Mouse (Mus musculus): Measurements from ENCODE around the gene Ccpg1. TPM values are rescaled to one million over a fixed set of nuclear protein-coding genes. Genes with fewer than 3 reads are reported as not detected.

The Ccpg1 gene
- 14.4 and 26.5 TPM in 2 replicates for polyA plus RNA-seq (2012; rRNA removed)

DNA sequence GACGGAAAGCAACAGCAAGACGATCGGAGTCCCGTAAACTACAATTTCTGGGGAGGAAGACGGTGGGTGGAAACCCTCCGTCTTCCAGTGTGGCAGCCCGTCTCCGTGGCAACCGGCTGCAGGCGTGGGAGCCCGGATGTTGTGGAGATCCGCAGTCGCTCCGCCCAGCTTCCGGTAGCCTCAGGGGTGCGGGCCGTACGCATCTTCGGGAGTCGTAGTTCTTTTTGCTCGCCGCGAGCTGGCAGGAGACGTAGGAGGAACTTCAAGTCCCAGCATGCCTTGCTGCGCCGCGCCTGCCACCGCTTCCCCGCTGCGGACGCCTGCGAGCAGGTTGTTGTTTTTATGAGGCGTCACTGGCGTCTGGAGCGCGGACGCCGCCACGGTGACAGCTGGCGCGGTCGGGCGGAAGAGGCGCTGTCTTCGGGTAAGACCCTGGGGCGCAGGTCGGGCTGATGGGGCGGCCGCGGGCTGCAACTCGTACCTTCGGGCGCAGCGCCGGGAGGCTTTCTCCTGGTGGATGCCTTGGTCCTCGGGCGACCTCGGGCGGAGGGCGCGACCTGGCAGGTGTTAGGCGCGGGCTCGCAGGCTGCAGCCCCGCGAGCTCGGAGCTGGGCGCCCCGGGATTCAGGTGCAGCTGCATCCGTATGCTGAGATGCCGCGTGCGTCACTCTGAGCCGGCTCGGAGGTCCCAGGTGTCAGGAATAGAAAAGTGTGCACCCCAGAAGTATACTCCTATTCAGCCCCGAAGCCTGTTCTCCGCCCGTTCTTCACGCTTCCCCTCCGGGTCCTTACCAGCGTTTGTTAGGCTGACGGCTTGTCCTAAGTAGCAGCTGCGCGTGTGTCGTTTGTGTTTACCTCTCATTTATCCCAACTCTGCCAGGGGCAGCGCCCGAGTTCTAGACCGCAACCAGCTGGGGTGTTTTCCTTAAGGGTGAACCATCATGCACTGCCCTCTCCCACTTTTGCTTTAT lies at the start of gene Ccpg1, which contains the start of gene Ccpg1os:
TSS of gene Ccpg1 (plus strand) at position 180 of the 971 bp plus-strand sequence.
TSS of gene Ccpg1os (minus strand) at position 133 of the 971 bp plus-strand sequence.
- DNase-seq (ENCODE audit: low read depth) = peak; percentile 100
- TF ChIP-seq POLR2A (IDR thresholded peaks at IDR 0.05; ENCODE audit: borderline replicate concordance, extremely low read depth, insufficient read depth, insufficient read length, poor library complexity, severe bottlenecking) = peak; percentile 40; the same call in 1 of the 2 replicates
- no peak for TF ChIP-seq CTCF (IDR thresholded peaks at IDR 0.05; ENCODE audit: borderline replicate concordance, extremely low read depth, insufficient read depth, insufficient read length)

DNA sequence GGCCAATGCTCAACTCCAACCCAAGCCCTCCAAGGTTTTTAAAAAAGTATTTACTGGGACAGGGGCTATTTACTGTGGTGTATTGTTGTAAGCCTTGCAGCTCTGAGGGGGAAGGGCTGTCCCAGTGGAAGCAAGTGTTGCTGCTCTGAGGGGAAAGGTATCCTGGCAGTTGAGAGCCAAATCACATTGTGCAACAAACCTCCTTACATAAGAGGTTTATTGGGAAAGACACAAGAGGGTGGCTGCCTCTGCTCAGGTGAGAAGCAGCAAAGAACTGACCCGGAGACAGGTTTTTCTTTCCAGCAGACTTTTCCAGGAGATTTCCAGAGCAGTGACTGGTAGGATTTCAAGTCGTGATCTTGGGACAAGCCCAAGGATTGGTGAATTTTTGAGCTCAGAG lies 48.9 kb upstream of the Ccpg1 start:
- DNase-seq (ENCODE audit: low read depth) = no peak
- TF ChIP-seq POLR2A (IDR thresholded peaks at IDR 0.05; ENCODE audit: borderline replicate concordance, extremely low read depth, insufficient read depth, insufficient read length, poor library complexity, severe bottlenecking) (no peak), CTCF (IDR thresholded peaks at IDR 0.05; ENCODE audit: borderline replicate concordance, extremely low read depth, insufficient read depth, insufficient read length) (no peak)

DNA sequence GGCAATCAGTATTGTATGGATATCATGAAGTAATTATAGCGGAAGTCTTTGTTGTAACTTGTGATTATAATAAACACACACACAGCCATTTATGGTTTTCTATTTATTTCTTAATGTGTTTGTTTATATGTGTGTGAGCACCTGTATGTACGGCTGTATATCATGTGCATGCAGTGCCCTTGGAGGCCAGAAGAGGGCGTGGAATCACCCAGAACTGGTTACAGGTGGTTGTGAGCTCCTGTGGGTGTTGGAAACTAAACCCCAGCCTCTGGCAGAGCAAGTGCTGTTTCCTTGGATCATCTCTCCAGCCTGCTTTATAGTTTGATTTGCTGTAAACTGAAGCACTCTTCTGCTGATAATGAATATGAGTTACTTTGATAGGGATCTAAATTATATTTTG lies 41.8 kb upstream of the Ccpg1 start:
- TF ChIP-seq CTCF (IDR thresholded peaks at IDR 0.05; ENCODE audit: borderline replicate concordance, extremely low read depth, insufficient read depth, insufficient read length) (peak; percentile 29; the same call in 1 of the 2 replicates), POLR2A (IDR thresholded peaks at IDR 0.05; ENCODE audit: borderline replicate concordance, extremely low read depth, insufficient read depth, insufficient read length, poor library complexity, severe bottlenecking) (no peak)
- DNase-seq (ENCODE audit: low read depth) = no peak

DNA sequence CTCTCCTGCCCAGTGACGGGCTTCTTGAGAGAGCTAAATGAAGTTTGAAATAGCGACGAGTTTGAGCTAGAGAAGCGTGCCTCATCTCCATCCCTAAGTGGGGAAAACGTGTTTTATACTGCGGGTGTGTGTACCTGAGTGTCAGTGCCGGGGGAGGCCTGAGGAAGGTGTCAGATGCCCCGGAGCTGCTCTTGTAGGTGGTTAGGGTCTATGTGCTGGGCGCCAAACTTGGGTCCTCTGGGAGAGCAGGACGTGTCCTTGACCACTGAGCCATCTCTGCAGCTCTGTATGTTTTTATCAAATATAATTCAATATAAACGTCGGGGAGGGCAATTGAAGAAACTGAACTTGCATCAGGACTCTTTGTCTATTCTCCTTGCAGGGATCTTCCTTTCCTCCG lies 40.9 kb upstream of the Ccpg1 start:
- DNase-seq (ENCODE audit: low read depth) = no peak
- TF ChIP-seq POLR2A (IDR thresholded peaks at IDR 0.05; ENCODE audit: borderline replicate concordance, extremely low read depth, insufficient read depth, insufficient read length, poor library complexity, severe bottlenecking) = no peak
- TF ChIP-seq CTCF (IDR thresholded peaks at IDR 0.05; ENCODE audit: borderline replicate concordance, extremely low read depth, insufficient read depth, insufficient read length) = no peak

DNA sequence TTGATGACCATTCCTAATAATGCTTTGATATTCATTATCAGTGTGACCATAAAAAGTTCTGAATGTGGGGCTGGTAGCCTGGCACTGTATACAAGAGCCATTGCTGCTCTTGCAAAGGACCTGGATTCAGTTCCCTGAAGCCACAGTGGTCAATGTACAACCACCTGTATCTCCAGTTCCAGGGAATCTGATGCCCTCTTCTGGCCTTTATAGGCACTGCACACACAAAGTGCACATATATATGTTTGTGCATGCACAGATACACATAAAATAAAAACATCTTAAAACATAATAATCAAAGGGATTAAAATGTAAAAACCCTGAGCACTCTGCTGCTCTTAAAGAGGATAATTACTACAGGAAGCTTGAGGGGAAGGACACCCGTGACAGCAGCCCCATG lies 38.2 kb upstream of the Ccpg1 start:
- TF ChIP-seq CTCF (IDR thresholded peaks at IDR 0.05; ENCODE audit: borderline replicate concordance, extremely low read depth, insufficient read depth, insufficient read length) = no peak
- no peak for TF ChIP-seq POLR2A (IDR thresholded peaks at IDR 0.05; ENCODE audit: borderline replicate concordance, extremely low read depth, insufficient read depth, insufficient read length, poor library complexity, severe bottlenecking)
- no peak for DNase-seq (ENCODE audit: low read depth)

DNA sequence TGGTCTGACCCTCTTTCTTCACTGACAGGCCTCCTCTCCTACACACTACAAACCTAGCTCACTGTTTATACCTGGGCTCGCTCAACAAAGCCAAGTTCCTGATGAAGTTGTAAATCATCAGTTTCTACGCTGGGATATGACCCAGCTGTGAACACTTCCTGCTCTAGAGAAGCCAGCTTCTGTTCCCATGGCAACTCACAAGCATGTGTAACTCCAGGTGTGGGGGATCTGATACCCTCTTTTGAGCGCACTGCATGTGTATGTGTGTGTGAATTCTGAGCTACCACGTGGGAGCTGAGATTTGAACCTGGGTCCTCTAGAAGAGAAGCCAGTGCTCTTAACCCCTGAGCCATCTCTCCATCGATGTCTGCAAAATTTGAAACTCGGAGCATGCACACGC lies 35.7 kb upstream of the Ccpg1 start:
- no peak for TF ChIP-seq CTCF (IDR thresholded peaks at IDR 0.05; ENCODE audit: borderline replicate concordance, extremely low read depth, insufficient read depth, insufficient read length)
- no peak for TF ChIP-seq POLR2A (IDR thresholded peaks at IDR 0.05; ENCODE audit: borderline replicate concordance, extremely low read depth, insufficient read depth, insufficient read length, poor library complexity, severe bottlenecking)
- DNase-seq (ENCODE audit: low read depth) = no peak

DNA sequence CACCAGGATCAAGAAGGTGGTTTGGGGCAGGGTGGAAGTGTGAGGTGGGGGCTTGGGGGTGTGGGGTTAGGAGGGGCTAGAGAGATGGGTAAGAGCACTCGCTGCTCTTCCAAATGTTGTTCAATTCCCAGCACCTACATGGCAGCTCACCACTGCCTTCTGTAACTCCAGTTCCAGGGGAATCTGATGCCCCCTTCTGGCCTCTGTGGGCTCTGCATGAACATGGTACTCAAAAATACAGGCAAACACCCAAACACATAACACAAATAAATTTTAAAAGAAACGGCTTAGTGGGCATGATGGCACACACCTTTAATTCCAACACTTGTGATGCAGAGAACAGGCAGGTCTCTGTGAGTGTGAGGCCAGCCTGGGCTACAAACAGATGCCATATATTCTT lies 30.5 kb upstream of the Ccpg1 start:
- peak; percentile 57; the same call in 1 of the 2 replicates for TF ChIP-seq CTCF (IDR thresholded peaks at IDR 0.05; ENCODE audit: borderline replicate concordance, extremely low read depth, insufficient read depth, insufficient read length)
- no peak for TF ChIP-seq POLR2A (IDR thresholded peaks at IDR 0.05; ENCODE audit: borderline replicate concordance, extremely low read depth, insufficient read depth, insufficient read length, poor library complexity, severe bottlenecking)
- peak; percentile 33 for DNase-seq (ENCODE audit: low read depth)

DNA sequence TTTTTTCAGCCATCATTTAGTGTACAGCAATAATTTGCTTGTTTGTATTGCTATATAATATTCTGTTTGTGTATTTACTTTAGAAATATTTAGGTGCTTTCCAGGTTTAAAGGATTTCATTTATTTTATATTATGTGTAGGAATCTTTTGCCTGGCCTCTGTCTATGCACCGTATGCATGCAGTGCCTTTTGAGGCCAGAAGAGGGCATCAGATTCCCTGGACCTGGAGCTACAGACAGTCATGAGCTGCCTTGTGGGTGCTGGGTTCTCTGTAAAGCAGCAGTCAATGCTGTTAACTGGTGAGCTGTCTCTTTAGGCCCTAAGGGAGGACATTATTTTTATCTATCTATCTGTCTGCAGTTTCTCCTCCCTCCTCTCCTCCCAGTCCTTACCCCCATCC lies 29.7 kb upstream of the Ccpg1 start:
- TF ChIP-seq POLR2A (IDR thresholded peaks at IDR 0.05; ENCODE audit: borderline replicate concordance, extremely low read depth, insufficient read depth, insufficient read length, poor library complexity, severe bottlenecking) (no peak), CTCF (IDR thresholded peaks at IDR 0.05; ENCODE audit: borderline replicate concordance, extremely low read depth, insufficient read depth, insufficient read length) (peak; percentile 70; the same call in 1 of the 2 replicates)
- DNase-seq (ENCODE audit: low read depth) = peak; percentile 63

DNA sequence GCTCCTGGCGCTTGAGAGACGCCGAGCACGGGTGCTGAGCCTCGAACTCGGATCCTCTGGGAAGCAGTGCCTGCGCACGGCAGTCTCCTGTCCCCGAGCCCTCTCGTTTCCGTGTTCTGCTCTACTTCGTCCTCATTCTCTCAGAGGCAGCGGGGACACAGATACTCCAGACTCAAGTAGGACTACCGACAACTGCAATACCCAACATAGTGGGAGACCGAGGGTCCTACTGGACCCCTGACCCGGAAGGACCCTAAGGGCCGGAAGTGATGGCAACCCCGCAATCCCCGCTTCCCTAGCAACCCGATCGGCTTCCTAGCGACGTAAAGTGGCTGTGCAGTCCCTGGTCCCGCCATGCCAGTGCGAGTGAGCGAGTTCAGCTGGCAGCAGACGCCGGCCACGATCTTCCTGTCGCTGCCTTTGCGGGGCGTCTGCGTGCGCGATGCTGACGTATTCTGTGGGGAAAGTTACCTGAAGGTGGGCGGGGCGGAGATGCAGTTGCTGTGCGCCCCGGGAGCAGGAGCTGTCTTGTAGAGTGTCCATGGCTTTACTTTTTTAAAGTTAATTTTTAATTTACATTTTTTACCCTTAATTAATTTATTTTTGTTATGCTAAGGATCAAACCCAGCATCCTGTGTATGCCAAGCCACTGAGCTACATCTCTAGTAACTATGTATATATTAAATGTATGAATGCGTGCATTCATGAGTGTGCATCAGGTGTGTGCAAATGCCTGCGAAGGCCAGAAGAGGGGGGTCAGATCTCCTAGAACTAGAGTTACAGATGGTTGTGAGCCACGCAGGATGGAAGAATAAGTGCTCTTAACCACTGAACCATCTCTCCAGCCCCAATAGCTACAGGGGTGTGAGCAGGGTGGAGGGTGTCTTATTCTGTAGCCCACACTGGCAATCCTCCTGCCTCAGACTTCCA lies 26.4 kb upstream of the Ccpg1 start, which contains the start of the genes Dyx1c1 and Gm44503:
TSS of gene Dyx1c1 (plus strand) at position 265 of the 930 bp plus-strand sequence.
TSS of gene Gm44503 (plus strand) at position 332 of the 930 bp plus-strand sequence.
- TF ChIP-seq CTCF (IDR thresholded peaks at IDR 0.05; ENCODE audit: borderline replicate concordance, extremely low read depth, insufficient read depth, insufficient read length) = peak; percentile 27; the same call in 1 of the 2 replicates
- TF ChIP-seq POLR2A (IDR thresholded peaks at IDR 0.05; ENCODE audit: borderline replicate concordance, extremely low read depth, insufficient read depth, insufficient read length, poor library complexity, severe bottlenecking) = peak; percentile 50; the same call in 1 of the 2 replicates
- DNase-seq (ENCODE audit: low read depth) = peak; percentile 95

DNA sequence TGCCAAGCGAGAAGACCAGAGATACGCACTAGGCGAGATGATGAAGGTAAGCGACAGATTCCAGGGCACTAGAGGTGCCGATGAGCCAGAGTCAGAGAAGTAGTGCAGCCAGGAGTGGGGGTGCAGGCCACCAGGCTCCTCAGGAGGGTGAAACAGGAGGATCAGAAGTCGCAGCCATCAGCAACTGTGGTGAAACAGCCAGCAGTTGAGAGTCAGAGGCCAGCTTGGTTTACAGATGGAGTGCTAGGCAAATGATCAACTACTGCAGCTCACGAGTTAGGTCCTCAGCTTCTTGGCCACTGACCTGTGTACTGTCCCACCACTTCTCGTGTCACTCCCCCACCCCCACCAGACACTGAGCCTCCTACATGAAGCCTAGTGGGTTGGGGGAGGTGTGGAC lies 23.9 kb upstream of the Ccpg1 start:
- TF ChIP-seq CTCF (IDR thresholded peaks at IDR 0.05; ENCODE audit: borderline replicate concordance, extremely low read depth, insufficient read depth, insufficient read length) (no peak), POLR2A (IDR thresholded peaks at IDR 0.05; ENCODE audit: borderline replicate concordance, extremely low read depth, insufficient read depth, insufficient read length, poor library complexity, severe bottlenecking) (no peak)

More for the DNA sequence above, 23.9 kb upstream of the Ccpg1 start:
- DNase-seq (ENCODE audit: low read depth) = no peak
